Mouse (Mus musculus) layer of hippocampus, adult 9-11 months (tissue): ENCODE results near the gene Kat2b.
A peak's percentile ranks its signal among the peaks of the same experiment; 100 is the strongest.
"Not testable (repeated sequence)": the region's sequence is repeated elsewhere in the genome, so short reads cannot be mapped to it uniquely, and the experiment has no call there.

ENCODE experiments used
- DNase-seq: peaks from one replicate; pipeline ENCODE4 v3.0.0; 2022

The Kat2b gene

GRCm38 (mm10) chr17:53664703-53665382 lies 98.2 kb downstream of the Kat2b start:
- no peak for DNase-seq

- DNase-seq: no peak
Measured at GRCm38 (mm10) chr17:53670453-53670852, 103.8 kb downstream of the Kat2b start.

- DNase-seq: peak; percentile 77
Measured at GRCm38 (mm10) chr17:53678716-53679115, 112.1 kb downstream of the Kat2b start.

- no peak for DNase-seq
Measured at GRCm38 (mm10) chr17:53688321-53688720, 121.7 kb downstream of the Kat2b start.

- peak; percentile 95 for DNase-seq
Measured at GRCm38 (mm10) chr17:53688877-53689802, 122.5 kb downstream of the Kat2b start, which contains the start of gene Sgo1. Sgo1 (minus strand) TSS chr17:53689333.

- no peak for DNase-seq
Measured at GRCm38 (mm10) chr17:53689946-53690345, 123.3 kb downstream of the Kat2b start.

- DNase-seq: no peak
Measured at GRCm38 (mm10) chr17:53694039-53694438, 127.4 kb downstream of the Kat2b start.

GRCm38 (mm10) chr17:53697521-53697920 lies 130.9 kb downstream of the Kat2b start:
- not testable (repeated sequence) for DNase-seq

GRCm38 (mm10) chr17:53714453-53714852 lies 147.8 kb downstream of the Kat2b start:
- DNase-seq: no peak

- DNase-seq: not testable (repeated sequence)
Measured at GRCm38 (mm10) chr17:53715161-53715560, 148.5 kb downstream of the Kat2b start.

GRCm38 (mm10) chr17:53718474-53718873 lies 151.8 kb downstream of the Kat2b start:
- no peak for DNase-seq

- not testable (repeated sequence) for DNase-seq
Measured at GRCm38 (mm10) chr17:53718916-53719315, 152.3 kb downstream of the Kat2b start.
